Mouse (Mus musculus) cerebellum, postnatal 10 days (tissue): ENCODE measurements around the gene Fasn.
"Not testable (repeated sequence)": the region's sequence is repeated elsewhere in the genome, so short reads cannot be mapped to it uniquely, and the experiment has no call there.

ENCODE experiments used
- DNase-seq, 2 experiments: peaks; one replicate each; pipeline ENCODE4 v3.0.0; 2021; ENCODE audit warnings: mixed read lengths in 2 of 2

The Fasn gene

DNA sequence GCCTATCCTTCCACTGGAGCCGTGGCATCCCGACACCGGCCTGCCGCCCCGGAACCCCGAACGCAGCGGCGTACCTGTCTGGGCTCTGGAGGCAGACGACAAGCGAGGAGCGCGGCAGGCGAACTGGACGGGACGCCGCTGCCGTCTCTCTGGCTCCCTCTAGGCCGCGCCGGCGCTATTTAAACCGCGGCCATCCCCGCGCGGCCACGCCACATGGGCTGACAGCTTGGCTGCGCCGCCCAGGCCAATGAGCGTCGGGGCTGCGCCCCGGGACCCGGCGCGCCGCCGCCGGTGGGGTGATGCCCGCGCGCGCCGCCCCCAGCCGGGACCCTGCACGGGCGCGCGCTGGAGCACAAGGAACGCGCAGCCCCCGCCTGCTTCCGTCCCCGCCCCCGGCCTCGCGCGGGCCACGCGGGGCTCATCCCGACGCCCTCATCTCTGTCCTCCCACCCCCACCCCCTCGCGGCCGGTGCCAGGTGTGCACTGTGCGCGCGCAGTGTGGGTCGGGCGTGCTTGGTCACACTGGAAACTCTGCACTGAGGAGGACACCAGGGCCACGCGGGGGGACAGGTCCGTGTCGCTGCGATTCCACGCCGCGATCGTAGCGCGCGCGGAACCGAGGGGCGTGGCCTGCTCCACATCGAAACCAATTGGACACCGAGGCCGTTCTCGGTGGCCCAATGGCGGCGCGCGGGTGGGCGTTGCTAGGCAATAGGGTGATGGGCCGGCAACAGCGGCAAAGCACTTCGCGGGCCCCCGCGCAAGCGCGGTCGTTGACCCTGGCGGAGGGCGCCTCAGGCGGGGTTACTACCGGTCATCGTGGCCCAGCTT is at the start of gene Fasn:
Gene Fasn (minus strand): TSS at position 592 of the 831 bp plus-strand sequence.
- DNase-seq: peak; percentile 99 to 100

DNA sequence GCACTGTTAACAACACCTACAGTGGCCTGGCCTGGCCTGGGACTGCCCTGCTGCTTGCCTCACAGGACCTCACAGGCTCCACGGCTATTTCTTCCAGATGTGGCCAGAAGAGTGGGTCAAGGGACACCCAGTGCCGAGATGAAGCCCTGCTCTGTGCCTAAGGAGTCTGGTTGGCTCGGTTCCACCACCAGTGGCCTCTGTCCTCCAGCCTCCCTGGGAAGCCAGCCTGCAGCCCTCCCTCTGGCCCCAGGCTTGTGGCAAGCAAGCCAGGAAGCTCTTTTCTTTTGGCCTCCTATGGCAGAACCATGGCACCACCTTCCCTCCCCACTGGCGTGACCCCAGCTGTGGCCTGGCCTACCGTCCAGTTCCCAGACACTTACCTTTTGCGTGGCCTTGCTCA is 48.9 kb upstream of the Fasn start:
- DNase-seq: peak in 1 of 2 experiments; percentile 25

DNA sequence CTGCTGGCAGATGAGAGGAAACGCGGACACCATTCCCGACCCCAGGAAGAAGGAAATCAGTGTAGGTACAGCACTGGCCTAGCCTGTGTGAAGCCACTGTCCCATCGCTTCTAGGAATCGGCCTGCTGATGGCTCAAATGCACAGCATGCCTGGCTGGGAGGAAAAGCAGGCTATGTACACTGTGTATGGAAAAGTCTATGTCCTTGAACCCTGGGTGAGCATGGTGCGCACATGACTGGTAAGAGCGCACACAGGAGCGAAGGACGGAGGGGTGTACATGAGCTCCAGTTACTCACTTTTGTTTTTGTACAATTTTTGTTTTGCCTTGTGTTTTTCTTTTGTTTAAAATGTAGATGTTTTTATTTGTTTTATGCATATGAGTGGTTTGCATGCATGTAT is 47.2 kb upstream of the Fasn start:
- DNase-seq: no peak

DNA sequence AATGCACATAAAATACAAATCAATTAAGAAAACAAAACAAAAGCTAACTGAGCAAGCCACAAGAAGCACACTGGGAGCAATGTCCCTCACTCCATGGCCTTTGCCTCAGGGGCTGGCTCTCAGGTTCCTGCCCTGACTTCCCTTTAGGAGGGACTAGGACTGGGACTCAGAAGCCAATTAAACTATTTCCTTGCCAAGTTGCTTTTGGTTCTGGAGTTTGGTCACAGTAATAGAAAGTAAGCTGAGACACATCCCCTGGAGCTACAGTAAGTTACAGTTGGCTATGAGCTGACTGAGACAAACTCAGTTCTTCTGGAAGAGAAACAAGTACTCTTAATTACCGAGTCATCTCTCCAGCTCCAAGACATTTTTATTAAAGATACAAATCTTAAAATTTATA is 41.5 kb upstream of the Fasn start:
- DNase-seq: no peak

DNA sequence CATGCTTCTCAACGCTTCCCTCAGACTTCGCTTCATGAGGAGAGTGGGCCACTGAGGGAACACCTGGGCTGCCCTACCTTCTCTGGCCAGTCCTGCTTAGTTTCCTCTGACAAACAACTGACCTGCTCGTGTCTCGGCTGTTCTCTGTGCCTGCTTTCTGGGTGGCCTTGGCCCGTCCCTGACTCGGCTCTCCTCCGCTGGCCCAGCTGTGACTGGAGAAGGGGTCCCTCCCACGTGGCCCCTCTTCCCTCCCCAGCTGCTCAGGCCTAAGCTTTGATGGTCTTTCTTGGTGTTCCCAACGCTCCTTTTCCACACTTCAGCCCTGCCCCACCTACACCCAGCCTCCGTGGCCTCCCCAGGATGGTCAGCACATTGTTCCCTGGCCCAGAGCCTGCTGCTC is 38.5 kb upstream of the Fasn start:
- DNase-seq: no peak

DNA sequence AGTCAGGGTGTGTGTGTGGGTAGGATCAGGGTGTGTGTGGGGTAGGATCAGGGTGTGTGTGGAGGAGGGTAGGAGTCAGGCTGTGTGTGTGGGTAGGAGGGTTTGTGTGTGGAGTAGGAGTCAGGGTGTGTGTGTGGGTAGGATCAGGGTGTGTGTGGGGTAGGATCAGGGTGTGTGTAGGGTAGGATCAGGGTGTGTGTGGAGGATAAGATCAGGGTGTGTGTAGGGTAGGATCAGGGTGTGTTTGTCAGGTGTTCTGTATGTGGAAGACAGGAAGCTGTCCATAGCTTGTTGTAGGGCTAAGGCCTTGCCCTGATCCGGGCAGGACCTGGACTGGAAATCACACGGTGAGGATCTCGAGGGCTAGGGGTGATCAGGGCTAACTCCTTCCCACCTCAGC is 31.6 kb upstream of the Fasn start:
- DNase-seq: not testable (repeated sequence)

DNA sequence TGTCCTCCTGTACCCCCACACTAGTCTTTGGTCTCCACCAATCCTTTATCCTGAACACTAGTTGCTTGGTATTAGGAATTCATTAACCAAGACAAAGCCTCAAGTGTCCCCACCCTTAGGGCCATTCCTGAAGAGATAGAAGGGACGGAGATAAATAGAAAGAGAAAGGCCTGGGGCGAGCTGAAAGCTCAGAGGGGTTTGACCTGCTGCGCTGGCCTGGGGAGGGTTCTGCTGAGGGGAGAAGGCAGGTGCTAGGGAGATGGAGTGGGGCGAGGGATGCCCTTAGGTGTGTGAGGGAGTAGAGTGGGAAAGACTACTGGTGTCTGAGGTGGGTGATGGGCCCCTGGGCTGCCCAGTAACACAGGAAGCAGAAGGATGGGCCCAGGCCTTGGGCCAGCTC is 29.4 kb upstream of the Fasn start:
- no peak for DNase-seq

DNA sequence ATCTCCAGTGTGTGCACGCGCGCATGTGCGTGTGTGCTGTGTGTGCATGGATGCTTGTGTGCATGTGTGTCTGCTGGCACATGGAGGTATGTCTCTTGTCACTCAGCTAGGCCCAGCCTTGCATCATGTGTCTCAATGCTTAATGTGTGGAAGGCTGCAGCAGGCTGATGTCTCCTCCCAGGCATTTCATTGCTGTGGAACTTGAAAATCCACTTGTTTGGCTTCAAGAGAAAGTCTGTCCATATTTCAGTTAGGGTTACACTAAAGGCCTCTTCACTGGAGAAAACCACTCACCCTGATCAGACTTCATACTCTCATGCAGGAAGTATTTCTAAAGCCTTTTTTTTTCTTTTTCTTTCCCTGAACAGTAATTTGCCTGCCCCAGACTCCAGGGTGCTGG is 28.8 kb upstream of the Fasn start:
- DNase-seq: no peak

DNA sequence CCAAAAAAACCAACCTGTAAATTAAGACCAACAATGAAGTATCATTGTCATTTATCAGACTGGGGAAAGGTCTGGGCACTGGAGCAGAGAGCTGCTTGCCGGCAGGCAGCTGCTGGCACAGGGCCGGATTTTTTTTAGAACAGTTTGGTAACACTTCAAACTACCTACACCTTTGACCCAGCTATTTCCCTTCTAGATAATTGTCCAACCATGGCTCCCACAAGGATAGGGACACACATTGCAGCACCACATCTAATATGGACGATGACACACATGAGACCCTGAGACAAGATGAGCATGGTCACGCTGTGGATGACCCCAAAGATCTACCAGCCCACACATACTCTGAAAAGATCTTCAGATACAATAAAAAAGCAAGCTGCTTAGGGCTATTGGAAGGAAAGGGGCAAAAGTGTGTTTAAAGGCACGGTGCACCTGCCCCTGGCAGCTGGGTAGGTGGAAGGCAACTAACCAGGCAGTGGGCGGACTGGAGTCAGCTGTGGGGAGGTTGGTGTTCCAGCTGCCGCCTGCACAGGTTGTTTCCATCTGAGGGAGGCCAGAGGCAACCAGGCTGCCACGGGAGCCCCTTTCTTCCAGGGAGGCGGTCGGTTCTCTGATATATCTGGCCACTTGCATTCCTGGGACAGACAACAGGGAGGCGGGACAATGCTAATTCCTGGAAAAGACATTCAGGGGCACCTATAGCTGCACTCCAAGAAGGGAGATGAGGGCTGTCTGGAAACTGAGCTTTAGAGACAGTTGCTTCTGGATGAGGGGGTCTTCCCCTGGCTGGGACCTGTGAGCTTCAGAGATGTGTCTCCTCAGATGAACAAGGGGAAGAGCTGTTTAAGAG is 28.0 kb upstream of the Fasn start:
- no peak for DNase-seq

DNA sequence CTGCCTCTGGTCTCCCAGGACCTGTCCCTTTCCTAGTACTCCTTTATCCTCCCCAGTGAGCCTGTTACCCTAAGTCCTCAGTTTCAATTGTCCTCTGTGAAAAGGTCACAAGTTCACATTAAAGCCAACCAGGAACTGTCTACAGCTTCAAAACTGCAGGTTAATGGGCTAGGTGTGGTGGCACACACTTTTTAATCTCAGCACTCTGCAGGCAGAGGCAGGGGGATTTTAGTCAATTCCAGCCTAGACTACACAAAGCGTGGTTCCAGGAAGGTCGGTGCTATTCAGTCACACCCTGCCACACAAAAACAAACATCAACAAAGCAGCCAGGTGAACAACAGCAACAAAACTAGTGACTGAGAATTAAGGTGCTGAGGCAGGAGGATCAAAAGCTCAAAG is 27.2 kb upstream of the Fasn start:
- DNase-seq: no peak

DNA sequence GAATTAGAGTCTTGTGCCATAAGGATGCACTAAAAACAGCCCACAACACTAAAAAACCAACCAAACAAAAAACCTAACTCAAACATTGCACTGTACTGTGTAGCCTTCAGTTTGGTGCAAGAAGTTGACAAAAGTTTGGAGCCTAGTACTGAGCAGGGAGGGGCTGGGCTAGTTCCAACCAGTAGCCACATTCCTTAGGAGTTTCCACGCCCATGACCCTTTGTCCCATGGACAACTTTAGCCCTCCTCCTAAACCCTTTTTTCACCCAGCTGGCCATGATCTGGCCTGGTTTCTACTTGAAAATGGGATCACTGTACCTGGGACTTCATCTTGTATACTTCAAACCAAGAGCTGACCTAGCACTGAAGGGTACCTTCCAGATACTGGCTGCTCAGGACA is 26.8 kb upstream of the Fasn start:
- DNase-seq: no peak

DNA sequence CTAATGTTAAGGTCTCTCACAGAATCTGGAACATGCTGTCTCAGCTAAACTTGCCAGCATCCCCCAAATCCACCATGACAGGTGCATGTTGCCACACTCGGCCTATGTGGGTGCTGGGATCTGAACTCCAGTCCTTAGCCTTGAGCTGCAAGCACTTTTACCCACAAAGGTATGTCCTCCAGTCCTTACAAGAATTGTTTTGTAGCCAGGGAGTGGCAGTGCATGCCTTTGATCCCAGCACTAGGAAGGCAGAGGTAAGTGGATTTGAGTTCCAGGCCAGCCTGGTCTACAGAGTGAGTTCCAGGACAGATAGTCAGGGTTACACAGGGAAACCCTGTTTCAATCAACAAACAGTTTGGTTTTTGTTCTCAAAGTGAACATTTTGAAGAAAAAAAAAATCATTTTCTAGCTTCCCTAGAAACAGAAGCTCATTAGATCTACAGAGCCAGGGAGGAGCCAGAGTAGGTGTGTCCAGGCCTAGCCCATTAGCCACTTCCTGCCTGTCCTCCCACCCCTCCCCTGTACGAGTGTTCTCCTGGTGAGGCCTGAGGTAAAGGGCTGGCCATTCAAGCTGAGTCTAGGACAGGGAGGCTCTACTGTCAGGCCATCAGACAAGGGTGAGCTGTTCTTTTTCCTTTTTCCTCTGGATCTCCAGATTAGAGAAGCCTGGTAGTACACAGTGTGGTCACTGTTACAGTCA is 26.1 kb upstream of the Fasn start:
- no peak for DNase-seq

DNA sequence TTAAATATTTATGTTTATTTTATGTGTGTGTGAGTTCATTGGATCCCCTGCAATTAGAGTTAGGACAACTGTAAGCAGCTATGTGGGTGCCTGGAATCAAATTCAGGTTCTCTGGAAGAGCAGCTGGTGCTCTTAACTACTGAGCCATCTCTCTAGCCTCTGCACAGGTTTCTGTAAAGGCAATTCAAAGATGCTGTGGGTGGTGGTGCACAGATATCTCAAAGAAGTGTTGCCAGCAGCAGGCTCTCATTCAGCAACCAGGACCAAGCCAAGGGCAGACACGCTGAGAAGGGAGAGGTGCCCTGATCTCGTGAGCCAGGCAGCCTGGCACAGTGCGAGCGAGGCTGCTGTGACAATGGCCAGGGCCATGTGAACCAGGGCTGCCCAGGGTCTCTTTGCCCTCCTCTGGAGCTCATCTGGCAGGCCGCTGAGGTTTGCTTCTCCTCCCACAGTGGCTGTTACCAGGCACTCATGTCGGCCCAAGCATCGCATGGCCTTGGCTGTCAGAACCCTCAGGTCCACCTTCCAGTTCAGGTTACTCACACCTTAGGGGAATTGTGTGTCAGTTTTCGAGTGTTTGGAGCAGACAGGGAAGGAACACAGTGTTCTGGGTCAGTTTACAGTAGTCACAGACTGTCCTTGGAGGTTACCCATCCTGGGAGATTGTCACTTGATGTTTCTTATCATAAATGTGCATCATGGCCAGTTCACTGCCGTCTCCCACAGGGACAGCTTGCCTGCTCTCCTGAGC is 22.6 kb upstream of the Fasn start:
- no peak for DNase-seq

DNA sequence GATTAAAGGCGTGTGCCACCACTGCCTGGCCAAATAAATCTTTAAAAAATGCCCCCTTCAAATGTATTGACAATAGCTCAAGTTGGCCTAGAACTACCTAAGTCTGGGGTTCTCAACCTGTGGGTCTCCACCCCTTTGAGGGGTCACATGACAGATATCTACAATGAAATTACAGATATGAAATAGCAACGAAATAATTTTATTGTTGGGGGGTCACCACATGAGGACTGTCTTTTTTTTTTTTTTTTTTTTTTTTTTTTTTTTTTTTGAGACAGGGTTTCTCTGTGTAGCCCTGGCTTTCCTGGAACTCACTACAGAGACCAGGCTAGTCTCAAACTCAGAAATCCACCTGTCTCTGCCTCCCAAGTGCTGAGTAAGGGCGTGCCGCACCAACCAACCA is 20.0 kb upstream of the Fasn start:
- no peak for DNase-seq

DNA sequence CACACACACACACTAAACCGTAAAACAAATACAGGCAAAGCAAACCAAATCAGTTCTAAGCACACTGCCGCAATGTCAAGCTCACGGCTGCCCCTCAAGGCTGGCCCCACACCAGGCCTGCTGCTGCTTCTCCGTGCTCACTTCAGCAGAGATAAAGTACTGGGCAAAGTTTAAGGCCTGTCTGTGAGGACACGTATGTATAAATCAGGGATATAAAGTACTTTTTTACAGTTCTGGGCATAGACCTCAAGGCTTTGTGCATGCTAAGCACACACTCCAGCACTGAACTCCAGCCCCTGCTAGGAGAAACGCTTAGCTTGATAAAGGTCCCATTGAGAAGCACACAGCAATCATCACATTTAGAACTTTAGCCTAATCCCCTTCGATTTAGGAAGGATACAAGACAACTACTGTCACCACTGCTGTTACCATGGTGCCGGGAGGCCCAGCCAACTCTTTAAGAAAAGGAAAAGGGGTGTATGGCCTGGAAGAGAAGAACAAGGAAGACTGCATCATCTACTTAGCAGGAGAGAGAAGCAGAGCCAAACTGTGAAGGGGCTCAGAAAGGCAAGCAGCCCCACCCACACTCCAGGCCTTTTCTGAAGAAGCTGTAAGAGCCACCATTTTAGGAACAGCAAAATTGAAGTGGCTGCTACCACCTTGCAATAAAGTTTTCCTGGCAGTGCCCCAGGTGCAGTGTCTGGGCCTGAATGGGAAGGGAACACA is 9.4 kb upstream of the Fasn start:
- DNase-seq: no peak

DNA sequence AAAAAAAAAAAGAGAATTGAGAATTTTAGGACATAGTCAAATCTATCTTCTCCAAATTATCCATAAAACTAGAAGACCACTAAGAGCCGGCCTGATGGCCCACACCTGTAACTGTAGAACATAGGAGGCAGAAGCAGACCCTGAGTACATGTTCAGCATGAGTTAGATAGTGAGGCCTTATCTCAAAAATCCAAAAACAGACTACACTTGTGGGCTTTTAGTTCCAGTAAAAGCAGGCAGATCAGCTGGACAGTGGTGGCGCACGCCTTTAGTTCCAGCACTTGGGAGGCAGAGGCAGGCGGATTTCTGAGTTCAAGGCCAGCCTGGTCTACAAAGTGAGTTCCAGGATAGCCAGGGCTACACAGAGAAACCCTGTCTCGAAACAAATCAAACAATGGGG is 8.6 kb upstream of the Fasn start:
- DNase-seq: not testable (repeated sequence)

DNA sequence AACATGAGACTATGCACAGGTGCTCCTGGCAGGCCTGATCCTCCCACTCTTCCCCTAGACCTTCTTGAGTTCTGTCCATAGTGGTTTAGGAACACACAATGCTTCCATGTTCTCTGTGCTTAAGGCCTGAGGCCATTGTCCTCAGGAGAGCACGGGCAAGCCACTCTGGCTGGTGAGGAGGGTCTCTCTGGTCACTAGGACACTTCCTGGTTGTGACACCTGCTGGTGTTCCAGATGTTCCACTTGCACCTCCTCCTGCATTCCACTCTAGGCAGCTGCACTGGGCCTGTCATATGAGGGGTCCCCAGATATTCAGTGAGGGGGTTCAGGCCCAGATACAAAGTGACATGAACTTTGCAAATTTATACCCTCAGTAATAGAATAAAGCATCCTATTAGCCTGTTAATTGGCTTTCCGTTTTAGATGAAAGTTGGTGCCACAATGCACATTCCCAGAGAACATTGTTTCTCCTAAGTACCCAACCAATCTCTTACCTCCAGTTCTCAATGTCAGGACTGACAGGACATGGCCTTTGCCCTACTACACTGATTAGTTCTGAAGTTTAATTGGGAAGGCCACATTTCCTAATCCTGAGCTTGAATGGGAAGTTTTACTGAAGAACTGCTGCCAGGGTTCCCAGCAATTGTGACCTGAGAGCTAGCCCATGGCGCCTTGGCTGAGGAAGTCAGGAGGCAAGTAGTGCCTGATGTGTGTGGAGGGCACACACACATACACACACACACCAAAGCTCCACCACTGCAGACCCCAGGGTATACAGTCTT is 7.5 kb upstream of the Fasn start:
- DNase-seq: no peak

DNA sequence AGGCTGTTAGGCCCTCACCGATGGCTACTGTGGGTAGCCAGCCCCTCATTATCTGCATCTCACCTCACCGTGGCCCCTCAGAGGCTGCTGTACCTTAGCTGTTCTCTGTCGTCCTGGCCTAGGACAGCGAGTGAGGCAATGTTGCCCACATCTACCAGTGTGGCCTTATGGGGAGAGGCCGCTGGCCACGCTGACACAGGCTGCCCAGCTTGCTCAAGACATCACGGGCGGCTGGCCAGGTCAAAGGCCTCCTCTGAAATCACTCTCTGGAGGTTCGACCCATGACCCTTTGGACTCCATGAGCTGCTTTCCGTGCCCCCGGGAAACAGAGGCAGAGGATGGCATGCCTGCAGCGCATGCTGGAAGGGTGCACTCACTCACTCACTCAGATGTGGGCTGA is 6.3 kb upstream of the Fasn start:
- DNase-seq: peak in 1 of 2 experiments; percentile 8

DNA sequence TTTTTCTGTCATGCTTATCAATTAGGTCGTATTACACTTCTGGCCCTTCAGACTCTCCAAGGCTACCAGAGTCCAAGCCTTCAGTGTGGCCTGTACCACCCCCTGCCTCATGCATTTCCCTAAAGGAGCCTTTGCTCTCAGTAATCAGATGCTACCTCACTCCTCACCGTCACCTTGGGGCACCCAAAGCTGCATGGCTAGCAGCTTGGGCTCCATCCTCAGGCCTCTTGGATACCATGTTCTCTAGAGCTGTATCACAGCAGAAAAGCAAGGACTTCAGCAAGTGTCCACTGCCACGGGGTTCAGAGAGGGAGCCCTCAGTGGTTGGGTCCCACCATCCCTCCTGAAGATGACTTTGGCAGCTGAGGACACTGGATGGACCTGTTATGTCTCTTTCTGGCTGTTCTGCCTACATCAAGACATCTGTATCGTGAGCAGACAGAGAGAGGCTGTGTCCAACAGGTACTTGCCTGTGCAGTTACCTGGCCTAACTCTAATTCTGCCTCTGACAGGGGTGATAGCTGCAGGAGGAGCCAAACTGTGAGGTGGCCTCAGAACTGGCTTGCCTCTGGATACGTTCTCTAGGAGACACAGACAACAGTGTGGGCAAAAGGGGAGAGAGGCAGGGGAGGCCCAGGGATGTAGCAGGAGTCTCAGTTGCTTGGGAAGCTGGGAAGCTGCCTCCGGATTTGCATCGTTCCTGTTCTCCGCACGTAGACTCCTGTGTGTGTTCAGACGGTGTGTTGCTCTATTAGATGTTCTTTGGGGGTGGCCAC is 5.6 kb upstream of the Fasn start:
- DNase-seq: no peak

DNA sequence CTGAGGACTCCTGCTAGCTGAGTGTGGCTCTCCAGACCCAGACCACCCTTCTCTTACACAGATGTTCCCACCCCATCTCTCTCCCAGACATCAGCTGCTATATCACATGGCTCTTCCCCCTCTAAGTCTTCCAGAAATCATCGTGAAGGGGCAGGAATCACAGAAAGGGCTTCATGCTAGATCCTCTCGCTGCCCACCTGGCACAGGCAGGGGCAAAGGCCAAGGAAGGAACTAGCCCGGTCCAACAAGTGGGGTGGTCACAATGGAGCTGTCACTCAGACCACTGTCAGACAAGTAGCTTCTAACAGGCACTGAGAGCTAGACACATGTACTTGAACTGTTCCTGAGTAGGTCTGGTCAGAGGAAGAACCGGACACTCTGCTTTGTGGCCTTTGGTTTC is 4.1 kb upstream of the Fasn start:
- DNase-seq: no peak
